Mouse (Mus musculus): ENCODE results near the gene Ephb1.
A peak's percentile ranks its signal among the peaks of the same experiment; 100 is the strongest.

DNA sequence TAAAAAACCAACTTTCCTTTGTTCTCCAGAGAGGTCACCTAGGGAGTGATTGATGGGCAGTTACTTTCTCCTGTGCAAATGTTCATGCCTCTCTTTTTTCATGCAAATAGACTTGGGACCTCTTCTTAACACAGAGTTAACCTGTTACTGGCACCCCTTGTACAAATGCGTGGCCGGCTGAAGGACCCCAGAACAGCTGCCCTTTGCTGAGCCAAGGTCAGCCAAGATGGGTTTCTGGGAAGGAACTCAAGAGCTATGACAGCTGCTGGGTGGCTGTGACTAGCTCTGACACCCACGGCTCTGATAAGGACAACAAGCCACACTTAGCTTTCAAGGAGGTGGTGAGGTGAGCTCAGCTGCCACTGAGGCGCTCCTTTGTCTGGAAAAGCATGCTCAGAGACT, 92.4 kb downstream of the Ephb1 start:
- TF ChIP-seq NANOG (IDR thresholded peaks at IDR 0.05; ENCODE audit: borderline replicate concordance, low read length) = peak; percentile 99
- no peak for TF ChIP-seq CTCF (conservative IDR thresholded peaks at IDR 0.05; ENCODE audit: low read length)
- TF ChIP-seq POU5F1 (IDR thresholded peaks at IDR 0.05; ENCODE audit: borderline replicate concordance, low read length) = peak; percentile 63; the same call in 1 of the 2 replicates

Measured in E14TG2a.4 (cell line).